Mouse (Mus musculus) lung, postnatal 0 days (tissue): Measurements from ENCODE around the gene Adcy3. TPM values are rescaled to one million over a fixed set of nuclear protein-coding genes. Genes with fewer than 3 reads are reported as not detected.

ENCODE experiments used
- ATAC-seq: fragments of 200-750 bp; cut with Nextera tagmentation; 2 replicates; pipeline ENCODE4 v1.8.0; 2017; ENCODE audit warnings: moderate library complexity
- DNase-seq: peaks from one replicate; pipeline ENCODE4 v3.0.0-alpha.2; 2016; ENCODE audit warnings: low spot score
- H3K27ac ChIP-seq: fragments of 300-500 bp; sonication (generic); 2 replicates; pipeline ENCODE4 v1.5.1; 2014; ENCODE audit warnings: antibody characterized with exemption, mild to moderate bottlenecking, low read length, mixed read lengths
- H3K27me3 ChIP-seq: fragments of 300-500 bp; sonication (generic); replicated peaks from 2 replicates; pipeline ENCODE4 v1.6.1; 2014; ENCODE audit warnings: low read length, mixed read lengths; ENCODE audit not compliant: insufficient read depth
- H3K36me3 ChIP-seq: fragments of 300-500 bp; sonication (generic); 2 replicates; pipeline ENCODE4 v1.6.1; 2014; ENCODE audit warnings: low read length, mixed read lengths; ENCODE audit not compliant: insufficient read depth
- H3K4me1 ChIP-seq: fragments of 300-500 bp; sonication (generic); 2 replicates; pipeline ENCODE4 v1.6.1; 2014; ENCODE audit warnings: antibody characterized with exemption, low read depth, low read length, mixed read lengths; ENCODE audit not compliant: insufficient read depth
- H3K4me2 ChIP-seq: fragments of 300-500 bp; sonication (generic); replicated peaks from 2 replicates; pipeline ENCODE4 v1.6.1; 2014; ENCODE audit warnings: low read depth, mild to moderate bottlenecking, low read length, moderate library complexity, mixed read lengths
- H3K4me3 ChIP-seq: fragments of 300-500 bp; sonication (generic); 2 replicates; pipeline ENCODE4 v1.5.1; 2014; ENCODE audit warnings: low read depth, low read length
- H3K9ac ChIP-seq: fragments of 300-500 bp; sonication (generic); replicated peaks from 2 replicates; pipeline ENCODE4 v1.6.1; 2014; ENCODE audit warnings: low read depth, mild to moderate bottlenecking
- H3K9me3 ChIP-seq: fragments of 300-500 bp; sonication (generic); 2 replicates; pipeline ENCODE4 v1.6.1; 2016; ENCODE audit warnings: low read length, mixed read lengths
- CTCF ChIP-seq: IDR thresholded peaks from 2 replicates; pipeline ENCODE4 v1.5.1; 2016; ENCODE audit warnings: antibody characterized with exemption, mild to moderate bottlenecking
- EP300 ChIP-seq: IDR thresholded peaks from 2 replicates; pipeline ENCODE4 v1.6.1; 2016; ENCODE audit warnings: antibody characterized with exemption, mild to moderate bottlenecking, control low read depth
- WGBS: fragments of 180-500 bp; shearing (Covaris S2); extraction: QIAGEN DNeasy Blood & Tissue Kit; methylation state at CpG from one replicate; pipeline ENCODE4 v1.1.7; 2014; 5-methylcytosine and 5-hydroxymethylcytosine counted together
- polyA plus RNA-seq: library from polyadenylated mRNA; unstranded; fragments of >200 nt; fragmentation: Nextera tagmentation; extraction: Ambion mirVana; gene quantifications from 2 replicates; pipeline ENCODE4 v1.2.1, GENCODE M21; 2015

Adcy3 gene
- polyA plus RNA-seq, 1 experiment from 2014 or later: 4.9 TPM

GRCm38 (mm10) chr12:4158868-4159632 lies 26.1 kb downstream of the Adcy3 start:
- TF ChIP-seq EP300 (no peak; the same call in 1 of the 2 replicates), CTCF (no peak)
- Histone ChIP-seq H3K27ac (no peak overlapping the region), H3K4me2 (no peak overlapping the region), H3K4me1 (no peaks in the 10 kb centered on the region; the same call in 1 of the 2 replicates), H3K27me3 (no peaks in the 10 kb centered on the region), H3K4me3 (no peak overlapping the region), H3K9me3 (no peaks in the 10 kb centered on the region), H3K36me3 (no peaks in the 10 kb centered on the region), H3K9ac (no peak overlapping the region)
- WGBS: 54% methylated on average over 7 of the region's 7 CpGs
- DNase-seq (peak; percentile 37), ATAC-seq (peak; percentile 55)

GRCm38 (mm10) chr12:4160322-4160721 lies 27.4 kb downstream of the Adcy3 start:
- no peak overlapping the region for H3K4me2 ChIP-seq
- H3K4me1 ChIP-seq: no peaks in the 10 kb centered on the region; the same call in 1 of the 2 replicates
- H3K4me3 ChIP-seq: no peak overlapping the region
- no peak overlapping the region for H3K9ac ChIP-seq
- no peaks in the 10 kb centered on the region for H3K9me3 ChIP-seq
- H3K36me3 ChIP-seq: no peaks in the 10 kb centered on the region
- 72% methylated on average over 7 of the region's 7 CpGs for WGBS
- H3K27ac ChIP-seq: no peak overlapping the region
- H3K27me3 ChIP-seq: no peaks in the 10 kb centered on the region
- DNase-seq: peak; percentile 18
- TF ChIP-seq EP300 (no peak), CTCF (peak; percentile 37)
- no peak for ATAC-seq

GRCm38 (mm10) chr12:4162886-4163285 lies 30.0 kb downstream of the Adcy3 start:
- Histone ChIP-seq H3K27me3 (no peaks in the 10 kb centered on the region), H3K4me1 (no peaks in the 10 kb centered on the region; the same call in 1 of the 2 replicates), H3K9ac (no peak overlapping the region), H3K4me3 (no peak overlapping the region), H3K27ac (no peak overlapping the region), H3K9me3 (no peaks in the 10 kb centered on the region), H3K36me3 (no peaks in the 10 kb centered on the region), H3K4me2 (no peak overlapping the region)
- DNase-seq (no peak), ATAC-seq (no peak)
- 33% methylated on average over 2 of the region's 2 CpGs for WGBS
- TF ChIP-seq CTCF (no peak), EP300 (no peak)

GRCm38 (mm10) chr12:4166970-4167369 lies 34.1 kb downstream of the Adcy3 start:
- no peaks in the 10 kb centered on the region for H3K4me1 ChIP-seq
- no peak for ATAC-seq
- no peak overlapping the region for H3K4me3 ChIP-seq
- WGBS: 53% methylated on average over 3 of the region's 3 CpGs
- no peak overlapping the region for H3K27ac ChIP-seq
- H3K4me2 ChIP-seq: no peak overlapping the region
- no peaks in the 10 kb centered on the region for H3K36me3 ChIP-seq
- TF ChIP-seq EP300 (no peak), CTCF (no peak)
- no peak overlapping the region for H3K9ac ChIP-seq
- no peaks in the 10 kb centered on the region for H3K9me3 ChIP-seq
- H3K27me3 ChIP-seq: no peaks in the 10 kb centered on the region
- DNase-seq: no peak

GRCm38 (mm10) chr12:4169058-4169457 lies 36.2 kb downstream of the Adcy3 start:
- Histone ChIP-seq H3K27ac (no peak overlapping the region), H3K9me3 (no peaks in the 10 kb centered on the region), H3K4me2 (no peak overlapping the region), H3K4me3 (no peak overlapping the region), H3K27me3 (no peaks in the 10 kb centered on the region), H3K4me1 (no peaks in the 10 kb centered on the region), H3K36me3 (no peaks in the 10 kb centered on the region), H3K9ac (no peak overlapping the region)
- DNase-seq (no peak), ATAC-seq (no peak)
- 94% methylated on average over 1 of the region's 1 CpGs for WGBS
- TF ChIP-seq EP300: no peak
- TF ChIP-seq CTCF: no peak

GRCm38 (mm10) chr12:4169622-4170021 lies 36.7 kb downstream of the Adcy3 start:
- Histone ChIP-seq H3K9ac (no peak overlapping the region), H3K4me2 (no peak overlapping the region), H3K27me3 (no peaks in the 10 kb centered on the region), H3K9me3 (no peaks in the 10 kb centered on the region), H3K36me3 (no peaks in the 10 kb centered on the region), H3K4me1 (no peaks in the 10 kb centered on the region), H3K27ac (no peak overlapping the region), H3K4me3 (no peak overlapping the region)
- ATAC-seq (no peak), DNase-seq (no peak)
- 89% methylated on average over 5 of the region's 5 CpGs for WGBS
- TF ChIP-seq EP300 (no peak), CTCF (no peak)
